Mouse (Mus musculus) small intestine, adult 2 months (tissue): ENCODE data around the gene Tlr3. TPM values are rescaled to one million over a fixed set of nuclear protein-coding genes. Genes with fewer than 3 reads are reported as not detected.
A peak's percentile ranks its signal among the peaks of the same experiment; 100 is the strongest.

Source experiments
- H3K27ac ChIP-seq: fragments of 200-500 bp; 2 replicates; pipeline ENCODE4 v1.5.1; 2012; ENCODE audit warnings: low read depth, low read length, control low read depth, inconsistent platforms; ENCODE audit not compliant: insufficient read depth
- H3K27me3 ChIP-seq: fragments of 200-500 bp; 2 replicates; pipeline ENCODE4 v1.6.1; 2012; ENCODE audit warnings: mild to moderate bottlenecking, moderate library complexity, low read length, inconsistent platforms; ENCODE audit not compliant: control insufficient read depth, insufficient read depth
- H3K36me3 ChIP-seq: fragments of 200-500 bp; 2 replicates; pipeline ENCODE4 v1.6.1; 2012; ENCODE audit warnings: mild to moderate bottlenecking, low read length, control low read depth, inconsistent platforms; ENCODE audit not compliant: control insufficient read depth, insufficient read depth
- H3K4me1 ChIP-seq: fragments of 200-500 bp; 2 replicates; pipeline ENCODE4 v1.6.1; 2012; ENCODE audit warnings: low read length, inconsistent platforms, mixed read lengths; ENCODE audit not compliant: control insufficient read depth, insufficient read depth, insufficient read length
- H3K4me3 ChIP-seq: fragments of 200-500 bp; 2 replicates; pipeline ENCODE4 v1.5.1; 2012; ENCODE audit warnings: low read depth, mild to moderate bottlenecking, control low read depth, inconsistent platforms, low read length, moderate library complexity
- CTCF ChIP-seq: fragments of 200-500 bp; IDR thresholded peaks from 2 replicates; pipeline ENCODE4 v1.5.1; 2012; ENCODE audit warnings: low read depth, mild to moderate bottlenecking, control low read depth, inconsistent platforms, low read length, moderate library complexity, mixed read lengths; ENCODE audit not compliant: insufficient replicate concordance, insufficient read length; ENCODE audit errors: extremely low read depth
- POLR2A ChIP-seq: fragments of 200-500 bp; IDR thresholded peaks from 2 replicates; pipeline ENCODE4 v1.6.1; 2012; ENCODE audit warnings: low read depth, mild to moderate bottlenecking, control low read depth, inconsistent platforms, low read length, moderate library complexity
- WGBS: fragments of 180-500 bp; shearing (Covaris S2); methylation state at CpG from one replicate; pipeline ENCODE4 v1.1.7; 2018; 5-methylcytosine and 5-hydroxymethylcytosine counted together
- polyA plus RNA-seq: library from polyadenylated mRNA; depleted of rRNA; stranded (reverse); fragments of >200 nt; gene quantifications from 2 replicates; pipeline ENCODE4 v1.2.3, GENCODE M21; 2012

Gene Tlr3
- polyA plus RNA-seq, 1 experiment, result 3.5 TPM

DNA sequence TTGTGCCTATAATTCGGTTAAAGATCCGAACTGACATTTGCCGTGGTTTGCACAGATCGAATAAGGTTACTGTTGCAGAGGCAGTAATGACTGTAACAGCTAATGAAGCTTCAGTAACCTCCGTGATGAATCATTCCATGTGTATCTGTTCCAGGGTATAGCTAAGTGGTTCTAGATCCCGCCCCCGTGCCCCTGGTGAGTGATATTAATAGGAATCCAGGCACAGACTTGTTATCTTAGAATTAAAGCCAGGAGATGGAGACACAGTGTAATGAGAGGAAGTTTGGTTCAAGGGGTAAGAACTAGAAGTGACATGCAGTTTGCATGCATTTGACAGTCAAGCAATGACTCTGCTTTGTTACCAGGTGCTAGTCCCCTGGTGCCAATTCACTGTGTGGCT is 9.3 kb upstream of the Tlr3 start:
- no peak for TF ChIP-seq POLR2A
- Histone ChIP-seq H3K27ac (no peak overlapping the region), H3K36me3 (no peaks in the 10 kb centered on the region), H3K4me3 (no peak overlapping the region), H3K27me3 (no peaks in the 10 kb centered on the region), H3K4me1 (no peaks in the 10 kb centered on the region)
- 82% methylated on average over 7 of the region's 7 CpGs for WGBS

- peaks cover 8% of the 10 kb centered on the region; the same call in 1 of the 2 replicates for H3K4me1 ChIP-seq
- H3K4me3 ChIP-seq, result no peak overlapping the region
- TF ChIP-seq CTCF (no peak), POLR2A (no peak)
- H3K36me3 ChIP-seq, result no peaks in the 10 kb centered on the region
- WGBS, result 80% methylated on average over 7 of the region's 7 CpGs
- no peak overlapping the region for H3K27ac ChIP-seq
- H3K27me3 ChIP-seq, result no peaks in the 10 kb centered on the region
These were observed 4.1 kb upstream of the Tlr3 start for GRCm38 (mm10) chr8:45414965-45415364.

DNA sequence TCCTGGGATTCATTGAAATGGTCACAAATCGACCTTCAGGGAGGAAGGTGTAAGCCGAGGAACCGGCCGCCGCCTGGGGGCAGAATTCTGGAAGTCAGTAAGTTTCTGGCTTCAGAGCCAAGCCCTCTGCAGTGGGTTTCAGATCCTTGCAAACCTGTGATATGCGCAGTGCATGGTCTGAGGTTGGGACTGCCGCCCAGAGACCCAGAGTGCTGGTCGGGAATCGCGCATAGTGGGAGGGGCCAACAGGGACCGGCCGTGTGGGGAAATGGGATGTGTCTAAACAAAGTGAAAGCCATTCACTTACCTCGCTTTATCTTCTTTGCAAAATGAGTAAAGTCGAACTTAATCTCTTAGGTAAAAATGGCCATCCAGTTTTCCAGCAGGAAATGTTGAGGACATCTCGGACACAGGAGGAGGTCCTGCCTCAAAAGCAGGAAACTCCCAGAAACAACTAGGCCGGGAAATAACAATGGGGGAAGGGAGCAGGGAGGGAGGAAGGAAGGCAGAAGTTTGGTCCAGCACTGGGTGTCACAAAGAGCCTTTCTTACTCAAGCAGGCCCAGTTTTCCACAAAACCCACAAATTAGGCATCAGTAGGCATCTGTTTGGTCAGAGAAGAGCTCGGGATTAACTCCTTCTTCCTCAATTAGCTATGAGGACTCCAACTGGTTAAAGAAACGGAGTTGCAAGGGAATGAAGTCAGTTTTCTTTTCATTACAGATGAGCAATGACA is 567 bp downstream of the Tlr3 start:
- TF ChIP-seq POLR2A (no peak), CTCF (peak; percentile 64; the same call in 1 of the 2 replicates)
- peaks cover 8% of the 10 kb centered on the region; the same call in 1 of the 2 replicates for H3K4me1 ChIP-seq
- no peaks in the 10 kb centered on the region for H3K27me3 ChIP-seq
- 0 out of 2 replicates have a peak, but pooled peaks cover 1% of the 10 kb centered on the region for H3K36me3 ChIP-seq
- H3K4me3 ChIP-seq, result peak overlapping the region; percentile 85
- H3K27ac ChIP-seq, result peak overlapping the region; percentile 96
- WGBS, result 2% methylated on average over 18 of the region's 18 CpGs

- H3K27me3 ChIP-seq, result no peaks in the 10 kb centered on the region
These were observed 1.2 kb downstream of the Tlr3 start for GRCm38 (mm10) chr8:45409702-45410101.

DNA sequence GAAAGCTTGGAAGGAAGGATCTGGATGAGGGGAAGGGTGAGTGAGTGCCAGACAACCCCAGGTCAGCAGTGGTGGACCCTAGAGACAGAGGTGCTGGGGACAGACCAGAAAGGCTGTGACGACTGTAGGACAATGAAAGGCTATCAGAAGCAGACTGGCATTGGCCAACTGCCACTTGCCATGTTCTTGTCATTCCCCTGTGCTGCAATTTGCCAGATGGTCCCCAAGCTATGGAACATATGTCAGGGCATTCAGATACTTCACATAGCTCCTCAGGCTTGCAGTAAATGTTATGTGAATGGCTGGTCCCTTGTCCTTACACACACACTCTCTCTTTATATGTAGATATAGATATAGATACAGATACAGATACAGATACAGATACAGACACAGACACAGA is 27.6 kb downstream of the Tlr3 start:
- TF ChIP-seq CTCF (no peak), POLR2A (no peak)
- Histone ChIP-seq H3K4me3 (no peak overlapping the region), H3K36me3 (no peaks in the 10 kb centered on the region), H3K27ac (no peak overlapping the region), H3K27me3 (peaks cover 14% of the 10 kb centered on the region), H3K4me1 (peaks cover 7% of the 10 kb centered on the region)
- WGBS, result 40% methylated on average over 1 of the region's 1 CpGs

More at GRCm38 (mm10) chr8:45409702-45410101, 1.2 kb downstream of the Tlr3 start:
- H3K36me3 ChIP-seq, result 0 out of 2 replicates have a peak, but pooled peaks cover 1% of the 10 kb centered on the region
- H3K4me3 ChIP-seq, result peak overlapping the region; percentile 85
- H3K4me1 ChIP-seq, result peaks cover 8% of the 10 kb centered on the region; the same call in 1 of the 2 replicates
- no peak overlapping the region for H3K27ac ChIP-seq
- TF ChIP-seq POLR2A (no peak), CTCF (no peak)
- 6% methylated on average over 4 of the region's 4 CpGs for WGBS

DNA sequence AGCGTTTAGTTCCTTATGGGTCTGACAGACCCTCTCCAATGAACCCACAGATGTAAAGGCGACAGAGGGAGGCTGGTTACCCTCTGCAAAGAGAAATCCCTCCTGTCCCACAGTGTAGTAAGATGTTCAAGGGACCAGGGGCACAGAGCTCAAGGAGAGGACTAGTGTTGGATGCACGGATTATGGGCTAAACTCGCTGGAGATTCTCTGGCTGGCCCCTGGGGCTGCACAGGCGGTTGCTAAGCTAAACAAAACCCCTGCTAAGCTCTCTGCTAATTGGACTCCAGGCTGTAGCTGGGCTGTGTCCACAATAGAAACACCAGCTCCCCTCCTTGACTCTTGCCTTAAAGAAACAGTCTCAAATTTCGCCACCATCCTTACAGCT is 28.9 kb downstream of the Tlr3 start, which contains the start of gene Fam149a:
Fam149a (minus strand) TSS at position 329 of the 385 bp plus-strand sequence.
- H3K27ac ChIP-seq, result no peak within 1 kb of the TSS

DNA sequence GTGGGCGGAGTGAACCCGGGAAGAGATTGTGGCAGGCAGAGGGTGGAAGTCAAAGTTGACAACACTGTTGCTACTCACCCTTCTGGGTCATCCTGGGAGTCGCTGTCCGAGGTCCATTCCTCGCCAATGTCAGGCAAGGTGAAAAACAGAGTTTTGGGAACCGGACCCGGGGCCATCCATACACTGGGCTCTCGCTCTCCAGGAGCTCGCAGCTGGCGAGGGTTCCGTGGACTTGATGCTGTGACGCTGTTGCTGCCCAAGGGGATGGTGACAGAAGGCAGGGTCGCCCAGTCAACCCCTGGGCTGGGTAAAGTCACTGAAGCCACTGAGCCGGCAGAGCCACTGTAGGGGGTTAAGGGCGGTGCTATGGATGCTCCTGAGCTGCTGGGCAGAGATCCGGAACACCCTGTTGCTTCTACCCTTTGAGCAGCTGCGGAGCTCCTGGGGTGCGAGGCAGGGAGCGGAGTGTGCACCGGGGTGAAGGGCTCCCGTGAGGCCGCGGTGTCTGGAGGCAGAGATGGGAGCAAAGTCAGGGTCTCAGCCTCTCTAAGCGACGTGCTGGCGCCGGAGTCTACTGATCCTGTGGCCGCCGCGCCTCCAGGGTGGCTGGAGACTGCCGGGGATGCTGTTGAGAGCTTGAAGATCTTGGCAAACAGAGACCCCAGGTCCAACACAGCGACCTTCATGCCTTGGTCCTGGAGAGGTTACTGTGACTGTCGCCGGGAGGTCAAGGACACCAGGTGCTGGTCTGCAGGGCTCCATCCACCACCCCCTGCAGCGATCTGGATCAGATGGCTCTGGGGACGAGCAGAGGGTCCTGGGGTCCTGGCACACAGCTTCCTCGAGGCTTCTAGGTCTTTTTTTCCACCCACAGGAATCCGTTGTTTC is 29.6 kb downstream of the Tlr3 start:
- TF ChIP-seq CTCF (no peak), POLR2A (no peak)
- Histone ChIP-seq H3K27ac (no peak overlapping the region), H3K4me3 (peak overlapping the region; percentile 32), H3K27me3 (peaks cover 14% of the 10 kb centered on the region), H3K4me1 (peaks cover 7% of the 10 kb centered on the region), H3K36me3 (no peaks in the 10 kb centered on the region)
- 6% methylated on average over 38 of the region's 38 CpGs for WGBS

More for the DNA sequence above, 28.9 kb downstream of the Tlr3 start, which contains the start of gene Fam149a:
- no peak for TF ChIP-seq POLR2A
- no peak for TF ChIP-seq CTCF
- H3K27me3 ChIP-seq, result peaks cover 14% of the 10 kb centered on the region
- 21% methylated on average over 6 of the region's 6 CpGs for WGBS
- no peaks in the 10 kb centered on the region for H3K36me3 ChIP-seq
- H3K4me1 ChIP-seq, result peaks cover 7% of the 10 kb centered on the region
- H3K4me3 ChIP-seq, result peak within 1 kb of the TSS; percentile 32
